Mouse (Mus musculus) liver (tissue): ENCODE measurements at regions not wholly inside any gene's neighbourhood (a gene's known extent, or its start where the extent isn't known, plus 50 kb on each side); places are given as distances from the start of the nearest gene placed in this dataset.
"Not testable (repeated sequence)": the region's sequence is repeated elsewhere in the genome, so short reads cannot be mapped to it uniquely, and the experiment has no call there.

Experiments
- DNase-seq: peaks from one replicate; pipeline ENCODE4 v3.0.0-alpha.2; 2020; ENCODE audit warnings: mixed read lengths

GRCm38 (mm10) chr12:20292368-20292767, 338.1 kb downstream of the Gm21863 start:
- DNase-seq, result not testable (repeated sequence)

GRCm38 (mm10) chr12:20311951-20312849, 357.9 kb downstream of the Gm21863 start:
- DNase-seq, result peak; percentile 2
